Mouse (Mus musculus) liver, adult 2 months (tissue): ENCODE results near the gene Macf1. TPM values are rescaled to one million over a fixed set of nuclear protein-coding genes. Genes with fewer than 3 reads are reported as not detected.

ENCODE experiments used
- DNase-seq: peaks from one replicate; pipeline ENCODE4 v3.0.0-alpha.2; 2011; ENCODE audit warnings: low read depth, low spot score; ENCODE audit errors: extremely low read depth
- H3K27ac ChIP-seq: fragments of 200-500 bp; replicated peaks from 2 replicates; pipeline ENCODE4 v1.5.1; 2012; ENCODE audit warnings: low read depth, mild to moderate bottlenecking, control low read depth, inconsistent platforms, low read length; ENCODE audit not compliant: insufficient read depth
- H3K27me3 ChIP-seq: fragments of 200-500 bp; 2 replicates; pipeline ENCODE4 v1.6.1; 2012; ENCODE audit warnings: mild to moderate bottlenecking, moderate library complexity, low read length, inconsistent platforms; ENCODE audit not compliant: control insufficient read depth, insufficient read depth
- H3K36me3 ChIP-seq: fragments of 200-500 bp; 2 replicates; pipeline ENCODE4 v1.6.1; 2012; ENCODE audit warnings: low read length, inconsistent platforms; ENCODE audit not compliant: control insufficient read depth, insufficient read depth
- H3K4me1 ChIP-seq: fragments of 200-500 bp; 2 replicates; pipeline ENCODE4 v1.6.1; 2011; ENCODE audit warnings: low read length; ENCODE audit not compliant: control insufficient read depth, insufficient read depth
- H3K4me3 ChIP-seq: fragments of 200-500 bp; 2 replicates; pipeline ENCODE4 v1.5.1; 2011; ENCODE audit warnings: low read depth, mild to moderate bottlenecking, control low read depth, low read length, moderate library complexity; ENCODE audit not compliant: insufficient read depth
- H3K79me2 ChIP-seq: fragments of 200-500 bp; 2 replicates; pipeline ENCODE4 v1.6.1; 2012; ENCODE audit warnings: inconsistent platforms, mild to moderate bottlenecking, low read length, moderate library complexity; ENCODE audit not compliant: control insufficient read depth, insufficient read depth
- H3K9ac ChIP-seq: fragments of 200-500 bp; 2 replicates; pipeline ENCODE4 v1.6.1; 2012; ENCODE audit warnings: low read depth, mild to moderate bottlenecking, control low read depth, inconsistent platforms, low read length
- CTCF ChIP-seq: fragments of 200-500 bp; IDR thresholded peaks from 2 replicates; pipeline ENCODE4 v1.5.1; 2011; ENCODE audit warnings: low read depth, low read length, control low read depth
- POLR2A ChIP-seq: fragments of 200-500 bp; IDR thresholded peaks from 2 replicates; pipeline ENCODE4 v1.6.1; 2011; ENCODE audit warnings: low read length, control low read depth; ENCODE audit not compliant: insufficient read depth; ENCODE audit errors: extremely low read depth
- WGBS: fragments of 180-500 bp; shearing (Covaris S2); methylation state at CpG from one replicate; pipeline ENCODE4 v1.1.7; 2018; 5-methylcytosine and 5-hydroxymethylcytosine counted together
- polyA plus RNA-seq: library from polyadenylated mRNA; depleted of rRNA; stranded (reverse); fragments of >200 nt; gene quantifications from 2 replicates; pipeline ENCODE4 v1.2.3, GENCODE M21; 2012
- total RNA-seq: library from RNA; depleted of rRNA; stranded (reverse); fragments of >200 nt; gene quantifications from 2 replicates; pipeline ENCODE4 v1.2.3, GENCODE M21; 2014

The Macf1 gene
- total and polyA plus RNA-seq, 2 experiments: 16.6 to 70.7 TPM

DNA sequence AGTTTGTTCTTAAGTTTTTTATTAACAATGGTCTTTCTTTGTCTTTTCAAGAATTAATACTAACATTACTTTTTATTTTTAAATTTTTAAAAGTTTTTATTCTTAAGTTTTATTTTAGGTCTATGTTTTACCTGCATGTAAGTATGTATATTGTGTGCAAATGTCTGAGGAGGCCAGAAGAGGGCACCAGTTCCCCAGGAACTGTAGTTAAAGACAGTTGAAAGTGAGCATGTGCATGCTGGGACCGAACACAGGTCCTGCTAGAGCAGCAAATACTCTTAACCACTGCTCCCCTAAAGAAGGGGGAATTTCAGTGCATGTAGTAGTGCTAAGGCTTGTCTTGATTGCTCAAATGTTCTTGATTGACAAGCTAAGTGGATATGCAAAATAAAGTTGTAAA lies 77.0 kb downstream of the Macf1 start:
- peaks cover 16% of the 10 kb centered on the region for H3K4me1 ChIP-seq
- H3K27me3 ChIP-seq: no peaks in the 10 kb centered on the region
- TF ChIP-seq CTCF (peak; percentile 16; the same call in 1 of the 2 replicates), POLR2A (no peak)
- no peak overlapping the region for H3K27ac ChIP-seq
- H3K36me3 ChIP-seq: peaks cover 2% of the 10 kb centered on the region
- peaks cover 58% of the 10 kb centered on the region for H3K79me2 ChIP-seq
- WGBS: 96% methylated on average over 1 of the region's 1 CpGs
- H3K4me3 ChIP-seq: no peak overlapping the region
- no peak for DNase-seq
- H3K9ac ChIP-seq: no peak overlapping the region

DNA sequence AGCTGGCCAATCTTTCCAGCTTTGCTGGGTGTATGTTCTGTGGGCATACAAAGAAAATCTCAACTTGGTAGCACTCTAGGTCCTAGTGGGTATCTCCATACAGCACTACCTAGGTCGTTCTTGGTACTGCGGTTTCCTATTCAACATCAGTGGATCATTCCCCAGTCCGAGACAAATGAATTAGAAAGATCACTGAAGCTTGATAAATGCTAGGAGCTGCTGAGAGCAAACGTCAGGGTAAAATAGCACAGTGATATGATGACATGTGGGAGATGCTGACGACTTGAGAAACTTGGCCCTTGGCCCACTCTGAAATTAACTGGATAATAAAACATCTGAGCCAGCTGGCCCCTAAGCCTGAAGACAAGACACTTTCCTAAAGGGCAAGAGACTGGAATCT lies 78.2 kb downstream of the Macf1 start:
- H3K36me3 ChIP-seq: peaks cover 2% of the 10 kb centered on the region
- no peak for DNase-seq
- no peak overlapping the region for H3K27ac ChIP-seq
- TF ChIP-seq POLR2A: no peak
- TF ChIP-seq CTCF: no peak
- no peak overlapping the region for H3K4me3 ChIP-seq
- peaks cover 53% of the 10 kb centered on the region for H3K79me2 ChIP-seq
- 52% methylated on average over 5 of the region's 5 CpGs for WGBS
- H3K27me3 ChIP-seq: no peaks in the 10 kb centered on the region
- H3K4me1 ChIP-seq: peaks cover 10% of the 10 kb centered on the region
- no peak overlapping the region for H3K9ac ChIP-seq

DNA sequence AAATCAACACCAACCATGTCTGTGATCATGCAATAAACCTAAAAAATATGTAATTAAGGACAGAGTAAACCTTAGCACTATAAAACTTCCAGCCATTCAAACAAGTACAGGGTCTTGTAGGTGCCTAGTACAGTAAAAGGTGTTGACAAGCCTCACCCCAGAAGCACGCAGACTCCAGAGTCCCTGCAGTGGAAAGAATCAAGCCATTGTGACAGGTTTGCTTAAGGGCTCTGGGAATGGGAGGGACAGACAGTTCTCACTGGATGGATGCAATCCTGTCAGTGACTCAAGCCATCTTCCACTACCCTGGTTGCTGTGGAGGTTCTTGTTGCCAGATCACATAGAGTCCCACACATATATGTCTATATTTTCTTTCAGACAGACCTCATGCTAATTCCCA lies 78.9 kb downstream of the Macf1 start:
- TF ChIP-seq CTCF (no peak), POLR2A (no peak)
- Histone ChIP-seq H3K9ac (no peak overlapping the region), H3K27ac (no peak overlapping the region), H3K4me3 (no peak overlapping the region), H3K4me1 (peaks cover 10% of the 10 kb centered on the region), H3K36me3 (peaks cover 2% of the 10 kb centered on the region), H3K27me3 (no peaks in the 10 kb centered on the region), H3K79me2 (peaks cover 49% of the 10 kb centered on the region)
- 90% methylated on average over 1 of the region's 1 CpGs for WGBS
- no peak for DNase-seq

DNA sequence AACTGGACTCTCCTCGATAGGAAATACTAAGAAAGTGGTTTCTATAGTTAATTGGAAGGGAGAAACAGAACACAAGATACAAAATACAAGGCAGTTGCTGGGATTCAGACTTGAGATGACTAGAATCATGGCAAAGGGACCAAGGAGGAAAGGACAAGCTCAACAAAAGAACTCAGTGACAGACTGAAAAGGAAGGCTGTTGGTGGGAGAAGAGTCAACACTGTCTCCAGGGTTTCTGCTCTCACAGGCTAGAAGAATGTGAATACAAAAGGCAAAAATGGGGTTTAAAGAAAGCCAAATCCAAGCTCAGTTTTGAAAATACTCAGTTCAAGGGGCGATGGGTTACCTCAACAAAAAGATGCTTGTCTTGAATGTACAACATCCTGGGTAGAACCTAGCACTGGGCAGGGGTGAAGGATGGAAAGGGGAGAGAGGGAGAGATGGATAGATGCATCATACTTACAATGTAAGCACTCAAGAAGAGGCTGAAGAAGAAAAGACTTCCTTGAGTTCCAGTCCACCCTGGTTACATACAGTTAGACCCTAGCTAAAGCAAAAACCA lies 81.4 kb downstream of the Macf1 start:
- H3K4me3 ChIP-seq: no peak overlapping the region
- no peak overlapping the region for H3K27ac ChIP-seq
- H3K9ac ChIP-seq: no peak overlapping the region
- H3K36me3 ChIP-seq: peaks cover 2% of the 10 kb centered on the region
- peaks cover 15% of the 10 kb centered on the region for H3K4me1 ChIP-seq
- TF ChIP-seq CTCF: no peak
- no peak for TF ChIP-seq POLR2A
- DNase-seq: no peak
- H3K27me3 ChIP-seq: no peaks in the 10 kb centered on the region
- 90% methylated on average over 2 of the region's 2 CpGs for WGBS
- peaks cover 41% of the 10 kb centered on the region; the same call in 1 of the 2 replicates for H3K79me2 ChIP-seq

DNA sequence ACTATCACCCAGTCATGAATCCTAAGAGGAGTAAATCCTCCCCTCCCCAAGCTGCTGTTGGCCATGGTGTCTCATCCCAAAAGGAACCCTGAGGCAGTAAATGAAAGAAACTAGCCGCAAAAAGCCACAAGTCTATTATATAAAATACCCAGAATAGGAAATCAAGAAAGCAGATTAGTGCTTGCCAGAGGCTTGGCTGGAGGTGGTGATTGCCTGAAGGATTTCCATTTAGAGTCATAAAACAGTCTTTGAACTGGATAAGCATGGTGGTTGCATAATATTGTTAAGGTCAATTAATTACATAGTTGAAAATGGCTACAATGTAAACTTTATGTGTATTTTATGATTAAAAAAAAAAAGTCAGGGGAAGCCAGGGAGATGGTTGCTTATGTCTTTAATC lies 83.1 kb downstream of the Macf1 start:
- Histone ChIP-seq H3K36me3 (no peaks in the 10 kb centered on the region; the same call in 1 of the 2 replicates), H3K4me1 (peaks cover 15% of the 10 kb centered on the region), H3K4me3 (no peak overlapping the region), H3K27ac (no peak overlapping the region), H3K27me3 (no peaks in the 10 kb centered on the region), H3K79me2 (peaks cover 41% of the 10 kb centered on the region; the same call in 1 of the 2 replicates), H3K9ac (no peak overlapping the region)
- TF ChIP-seq CTCF: no peak
- no peak for TF ChIP-seq POLR2A
- peak; percentile 51 for DNase-seq
- WGBS: 46% methylated on average over 1 of the region's 1 CpGs

DNA sequence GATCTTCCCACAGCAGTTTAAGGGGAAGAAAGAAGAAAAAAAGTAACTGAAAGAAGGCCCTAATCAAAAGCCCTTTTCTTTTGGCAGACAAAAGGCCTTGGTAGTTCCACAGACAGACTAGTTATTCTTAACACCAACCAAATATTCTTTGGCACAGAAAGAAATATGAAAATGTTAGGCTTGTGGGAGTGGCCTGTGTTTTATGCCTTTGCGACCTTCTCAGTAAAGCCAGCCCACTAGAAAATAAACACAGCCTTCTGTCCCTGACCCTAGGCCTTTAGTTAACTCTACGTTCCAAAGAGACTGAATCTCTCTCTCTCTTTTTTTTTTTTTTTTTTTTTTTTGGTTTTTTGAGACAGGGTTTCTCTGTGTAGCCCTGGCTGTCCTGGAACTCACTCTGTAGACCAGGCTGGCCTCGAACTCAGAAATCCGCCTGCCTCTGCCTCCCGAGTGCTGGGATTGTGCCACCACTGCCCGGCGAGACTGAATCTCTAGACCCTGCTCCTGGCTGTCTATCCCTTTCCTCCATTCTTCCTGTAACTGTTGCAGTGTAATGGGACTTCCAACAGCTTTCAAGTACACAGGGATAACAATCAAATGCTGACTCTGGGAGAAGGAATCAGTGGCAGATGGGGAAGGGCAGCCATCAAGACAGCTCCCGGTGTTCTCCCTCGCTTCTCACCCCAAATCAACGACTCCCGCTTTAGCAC lies 85.5 kb downstream of the Macf1 start:
- H3K9ac ChIP-seq: no peak overlapping the region
- H3K27ac ChIP-seq: peak overlapping the region; percentile 65
- peaks cover 9% of the 10 kb centered on the region for H3K4me1 ChIP-seq
- peak; percentile 59 for DNase-seq
- H3K4me3 ChIP-seq: no peak overlapping the region
- 55% methylated on average over 11 of the region's 11 CpGs for WGBS
- H3K36me3 ChIP-seq: no peaks in the 10 kb centered on the region; the same call in 1 of the 2 replicates
- no peaks in the 10 kb centered on the region for H3K27me3 ChIP-seq
- peaks cover 27% of the 10 kb centered on the region; the same call in 1 of the 2 replicates for H3K79me2 ChIP-seq
- TF ChIP-seq POLR2A (no peak), CTCF (no peak)
